Mouse (Mus musculus) CD4-positive helper T cell, adult 2 months (primary cell): ENCODE measurements around the gene Tmem176b.
"Not testable (repeated sequence)": the region's sequence is repeated elsewhere in the genome, so short reads cannot be mapped to it uniquely, and the experiment has no call there.

Experiments used
- DNase-seq: peaks from one replicate; pipeline ENCODE4 v3.0.0-alpha.2; 2012; ENCODE audit warnings: low read depth, missing footprints, low spot score

Tmem176b gene

GRCm38 (mm10) chr6:48840973-48841625, at the start of gene Tmem176b:
Gene Tmem176b (minus strand): TSS chr6:48841496.
- DNase-seq: peak; percentile 40

- no peak for DNase-seq
Measured at GRCm38 (mm10) chr6:48876510-48877135, 35.3 kb upstream of the Tmem176b start.

- DNase-seq: no peak
Measured at GRCm38 (mm10) chr6:48875515-48875914, 34.2 kb upstream of the Tmem176b start.

- DNase-seq: no peak
Measured at GRCm38 (mm10) chr6:48874576-48874975, 33.3 kb upstream of the Tmem176b start.

GRCm38 (mm10) chr6:48872596-48872995, 31.3 kb upstream of the Tmem176b start, which contains the start of gene Aoc1:
Gene Aoc1 (plus strand): TSS chr6:48872896.
- DNase-seq: no peak

- no peak for DNase-seq
Measured at GRCm38 (mm10) chr6:48869774-48870173, 28.5 kb upstream of the Tmem176b start.

- no peak for DNase-seq
Measured at GRCm38 (mm10) chr6:48867158-48867557, 25.9 kb upstream of the Tmem176b start.

GRCm38 (mm10) chr6:48866355-48866950, 25.2 kb upstream of the Tmem176b start:
- not testable (repeated sequence) for DNase-seq

- no peak for DNase-seq
Measured at GRCm38 (mm10) chr6:48865152-48865745, 24.0 kb upstream of the Tmem176b start.

- DNase-seq: no peak
Measured at GRCm38 (mm10) chr6:48864723-48865122, 23.4 kb upstream of the Tmem176b start.

GRCm38 (mm10) chr6:48864181-48864580, 22.9 kb upstream of the Tmem176b start:
- DNase-seq: no peak

- DNase-seq: no peak
Measured at GRCm38 (mm10) chr6:48863488-48863887, 22.2 kb upstream of the Tmem176b start.

- DNase-seq: no peak
Measured at GRCm38 (mm10) chr6:48862816-48863215, 21.5 kb upstream of the Tmem176b start.

GRCm38 (mm10) chr6:48861616-48862280, 20.5 kb upstream of the Tmem176b start:
- DNase-seq: no peak

GRCm38 (mm10) chr6:48860851-48861250, 19.6 kb upstream of the Tmem176b start:
- DNase-seq: no peak

GRCm38 (mm10) chr6:48860130-48860815, 19.0 kb upstream of the Tmem176b start:
- peak; percentile 64 for DNase-seq

GRCm38 (mm10) chr6:48857613-48858302, 16.5 kb upstream of the Tmem176b start:
- peak; percentile 35 for DNase-seq

GRCm38 (mm10) chr6:48854155-48854554, 12.9 kb upstream of the Tmem176b start:
- DNase-seq: no peak

- no peak for DNase-seq
Measured at GRCm38 (mm10) chr6:48851820-48852491, 10.7 kb upstream of the Tmem176b start.

- no peak for DNase-seq
Measured at GRCm38 (mm10) chr6:48845086-48845485, 3.8 kb upstream of the Tmem176b start.
